Mouse (Mus musculus) adrenal gland, adult 2 months (tissue): ENCODE results near the gene Phc2. TPM values are rescaled to one million over a fixed set of nuclear protein-coding genes. Genes with fewer than 3 reads are reported as not detected.

Experiments
- DNase-seq: peaks from one replicate; pipeline ENCODE4 v3.0.0; 2021
- polyA plus RNA-seq: library from polyadenylated mRNA; depleted of rRNA; stranded (reverse); fragments of >200 nt; gene quantifications from 2 replicates; pipeline ENCODE4 v1.2.3, GENCODE M21; 2012
- total RNA-seq, 2 experiments: library from RNA; stranded (reverse); gene quantifications; 2 replicates each; pipeline ENCODE4 v1.2.3; 2021

The Phc2 gene
- total and polyA plus RNA-seq, 3 experiments, result 72.6 to 91.6 (median 89.4) TPM

DNA sequence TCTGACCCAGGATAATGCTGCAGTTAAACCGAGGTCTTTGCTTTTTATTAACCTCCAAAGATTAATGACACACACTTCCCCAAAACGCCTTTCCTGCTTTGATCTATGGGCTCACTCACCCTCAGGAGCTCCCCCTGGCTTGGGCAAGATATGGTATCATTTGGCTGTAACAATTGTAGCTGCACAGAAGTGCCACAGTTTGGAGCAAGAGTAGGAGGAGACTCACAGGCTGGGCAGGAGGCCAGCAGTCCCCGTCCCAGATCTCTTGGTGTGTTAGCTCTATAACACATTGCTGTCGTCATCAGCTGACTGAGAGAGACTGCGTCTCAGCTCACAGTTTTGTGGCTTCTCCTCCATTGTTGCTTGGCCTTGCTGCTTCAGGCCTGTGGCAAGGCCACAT, 65.6 kb downstream of the Phc2 start:
- peak; percentile 82 for DNase-seq

DNA sequence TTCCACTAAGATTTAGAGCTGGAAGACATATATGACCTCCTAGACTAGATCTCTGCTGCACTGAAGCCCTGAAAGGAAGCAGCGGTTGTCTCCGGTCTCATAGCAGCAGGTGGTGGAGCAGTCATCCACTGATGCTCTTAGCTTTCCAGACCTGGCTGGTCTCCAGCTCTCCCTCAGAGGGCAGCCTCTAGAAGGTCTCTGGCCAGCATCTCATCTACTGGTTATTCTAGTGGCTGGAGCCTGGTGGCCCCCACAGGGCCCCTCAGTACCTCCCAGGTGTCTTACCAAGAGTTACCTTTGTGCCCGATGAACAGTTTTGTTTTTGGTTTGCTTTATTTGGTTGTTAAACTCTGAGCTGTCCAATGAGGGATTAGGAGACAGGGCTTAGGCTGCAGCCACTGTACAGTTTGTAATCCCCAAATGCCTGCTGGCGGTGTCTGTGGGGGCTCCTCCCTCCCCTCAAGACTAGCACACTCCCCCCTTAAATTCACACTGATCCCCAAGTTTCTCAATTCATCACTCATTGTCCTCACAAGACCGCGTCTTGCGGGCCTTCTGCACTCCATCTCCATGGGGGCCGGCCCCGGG, 66.7 kb downstream of the Phc2 start:
- no peak for DNase-seq

DNA sequence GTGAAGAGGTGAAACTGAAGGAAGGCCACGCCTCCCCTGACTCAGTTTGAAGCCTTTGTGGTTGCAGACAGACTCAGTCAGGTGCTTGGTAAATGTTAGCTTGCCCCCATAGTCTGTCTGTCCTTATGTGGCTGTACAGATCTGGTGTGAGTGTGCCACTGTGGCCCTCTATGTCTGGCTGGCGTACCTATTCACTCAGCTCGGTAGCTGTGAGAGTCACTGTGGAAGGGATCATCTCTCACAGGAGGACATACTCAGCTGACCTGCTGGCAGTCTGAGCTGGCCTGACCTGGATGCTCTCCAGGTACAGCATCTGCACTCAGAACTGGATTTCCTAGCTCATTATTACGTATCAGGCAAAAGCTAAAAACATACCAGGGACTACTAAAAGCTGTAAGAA, 67.3 kb downstream of the Phc2 start:
- DNase-seq, result no peak

DNA sequence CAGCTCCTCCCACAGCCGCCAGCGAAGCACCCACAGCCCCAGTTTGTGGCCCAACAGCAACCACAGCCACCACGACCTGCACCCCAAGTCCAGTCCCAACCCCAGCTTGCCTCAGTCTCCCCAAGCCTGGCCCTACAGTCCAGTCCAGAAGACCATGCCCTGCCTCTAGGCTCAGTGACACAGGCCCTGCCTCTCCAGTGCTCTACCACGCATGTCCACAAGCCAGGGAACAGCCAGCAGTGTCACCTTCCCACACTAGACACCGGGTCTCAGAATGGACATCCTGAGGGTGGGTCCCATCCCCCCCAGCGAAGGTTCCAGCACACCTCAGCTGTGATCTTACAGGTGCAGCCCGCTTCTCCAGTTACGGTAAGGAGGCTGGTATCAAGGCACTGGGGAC, 68.4 kb downstream of the Phc2 start:
- no peak for DNase-seq

DNA sequence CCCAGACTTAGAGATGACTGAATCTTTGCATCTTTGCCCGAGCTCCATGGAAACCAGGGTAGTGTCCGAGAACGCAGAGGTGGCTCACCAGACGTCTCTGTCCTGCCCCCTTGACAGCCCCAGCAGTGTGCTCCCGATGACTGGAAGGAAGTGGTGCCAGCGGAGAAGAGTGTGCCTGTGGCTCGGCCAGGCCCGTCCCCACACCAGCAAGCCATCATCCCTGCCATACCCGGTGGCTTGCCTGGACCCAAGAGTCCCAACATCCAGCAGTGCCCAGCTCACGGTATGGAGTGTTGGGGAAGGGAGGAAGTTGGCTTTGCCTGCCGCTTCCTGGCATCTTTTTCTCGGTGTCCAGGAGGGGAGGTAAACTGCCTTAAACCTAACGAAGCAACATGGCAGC, 68.9 kb downstream of the Phc2 start:
- DNase-seq, result no peak

DNA sequence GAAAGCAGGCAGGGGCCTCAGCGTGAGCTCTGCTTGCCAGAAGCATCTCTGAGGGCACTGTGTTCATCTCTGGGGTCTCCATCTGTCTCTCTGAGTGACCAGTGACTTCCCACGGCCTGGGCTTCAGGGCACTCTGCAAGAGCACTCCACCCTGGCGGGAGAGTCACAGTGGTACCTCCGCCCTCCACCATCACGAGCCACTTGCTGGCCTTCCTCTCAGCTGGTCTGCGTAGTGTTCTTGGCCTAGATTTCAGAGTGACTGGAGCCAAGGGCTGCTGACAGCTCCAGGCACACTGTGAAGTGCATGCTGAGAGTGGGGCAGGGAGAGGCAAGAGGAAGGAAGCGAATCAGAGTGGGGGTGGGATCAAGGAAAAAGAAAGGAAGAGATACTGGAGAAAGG, 69.6 kb downstream of the Phc2 start:
- peak; percentile 63 for DNase-seq

DNA sequence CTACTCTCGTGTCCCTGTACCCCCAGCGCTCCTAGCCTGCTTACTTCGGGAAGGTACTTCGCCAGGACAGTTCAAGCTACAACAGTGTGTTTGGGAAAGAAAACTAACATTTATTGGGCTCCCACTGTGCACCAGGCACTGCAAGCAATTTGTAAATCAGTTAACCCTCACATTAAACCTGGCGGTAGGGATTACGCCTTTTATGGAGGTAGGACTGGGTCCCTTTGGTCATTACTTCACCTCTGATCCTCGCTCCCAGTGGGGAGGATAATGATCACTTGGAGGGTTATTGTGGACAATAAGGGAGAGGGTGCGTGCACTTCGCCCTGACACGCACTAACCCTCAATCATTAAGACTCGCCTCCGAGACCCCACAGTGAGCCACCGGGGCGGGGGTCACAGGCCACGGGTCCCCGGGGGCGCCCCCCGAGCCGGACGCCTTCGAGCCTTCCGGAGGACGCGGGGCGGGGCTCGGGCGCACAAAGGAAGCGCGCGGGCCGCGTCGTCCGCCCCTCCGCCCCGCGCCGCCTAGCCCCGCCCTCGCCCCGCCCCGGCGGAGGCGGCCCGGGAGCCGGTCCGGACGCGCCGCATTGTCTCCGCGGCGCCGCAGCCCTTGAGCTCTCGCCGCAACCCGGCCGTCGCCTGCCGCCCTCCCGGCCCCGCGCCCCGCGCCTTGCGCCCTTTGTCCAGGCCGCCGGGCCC, 72.7 kb downstream of the Phc2 start:
- peak; percentile 93 for DNase-seq

DNA sequence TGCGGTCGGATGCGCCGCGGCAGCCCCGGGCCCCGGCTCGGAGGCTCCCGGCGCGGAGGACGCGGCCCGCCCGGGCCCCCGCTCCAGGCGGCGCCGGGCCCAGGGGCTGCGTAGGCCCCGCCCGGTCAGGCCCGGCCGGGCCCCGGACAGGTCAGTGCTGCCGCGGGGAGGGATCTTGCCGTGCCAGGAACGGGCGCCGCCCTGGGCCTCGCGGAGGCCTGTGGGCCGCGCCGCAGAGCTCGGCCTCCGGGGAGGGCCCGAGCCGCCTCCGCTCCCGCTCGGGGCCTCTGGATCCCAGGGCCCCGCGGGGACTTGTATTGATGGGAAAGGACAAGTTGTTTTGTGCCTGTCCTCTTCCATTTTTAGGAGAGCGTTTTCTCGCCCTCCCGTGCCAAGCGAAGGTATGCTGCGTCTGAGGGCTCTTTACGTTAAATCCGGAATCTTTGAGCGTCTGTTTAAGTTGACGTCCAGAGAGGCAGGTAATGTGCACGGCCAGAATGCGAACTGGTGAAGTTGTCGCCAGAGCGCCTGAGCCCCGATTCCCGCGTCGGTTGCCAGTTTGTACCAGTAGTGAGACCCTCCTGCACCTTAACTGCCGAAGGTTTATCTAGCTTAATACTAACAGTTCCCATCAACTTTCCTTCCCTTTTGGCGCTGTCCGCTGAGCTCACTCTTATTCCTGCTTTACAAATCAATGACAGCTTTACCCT, 73.4 kb downstream of the Phc2 start:
- peak; percentile 85 for DNase-seq

DNA sequence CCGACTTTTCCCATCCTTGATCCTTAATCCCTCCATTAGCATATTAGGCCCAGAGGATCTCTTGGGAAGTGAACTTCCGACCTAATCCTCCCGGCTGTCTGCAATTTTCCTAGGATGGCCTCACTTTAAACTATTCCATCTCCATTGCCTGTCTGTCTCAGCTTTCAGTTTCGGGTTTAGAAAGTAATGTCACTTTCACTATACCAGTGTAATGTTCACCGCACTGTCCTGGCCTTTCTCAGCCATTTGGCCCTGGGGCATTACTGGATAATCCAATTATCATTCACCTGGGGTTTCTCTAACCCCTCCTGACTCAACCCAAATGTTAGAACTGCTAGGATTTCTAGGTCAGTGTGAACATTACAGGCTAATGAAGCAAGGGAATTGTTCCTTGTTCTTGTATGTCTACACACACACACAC, 73.9 kb downstream of the Phc2 start:
- no peak for DNase-seq

DNA sequence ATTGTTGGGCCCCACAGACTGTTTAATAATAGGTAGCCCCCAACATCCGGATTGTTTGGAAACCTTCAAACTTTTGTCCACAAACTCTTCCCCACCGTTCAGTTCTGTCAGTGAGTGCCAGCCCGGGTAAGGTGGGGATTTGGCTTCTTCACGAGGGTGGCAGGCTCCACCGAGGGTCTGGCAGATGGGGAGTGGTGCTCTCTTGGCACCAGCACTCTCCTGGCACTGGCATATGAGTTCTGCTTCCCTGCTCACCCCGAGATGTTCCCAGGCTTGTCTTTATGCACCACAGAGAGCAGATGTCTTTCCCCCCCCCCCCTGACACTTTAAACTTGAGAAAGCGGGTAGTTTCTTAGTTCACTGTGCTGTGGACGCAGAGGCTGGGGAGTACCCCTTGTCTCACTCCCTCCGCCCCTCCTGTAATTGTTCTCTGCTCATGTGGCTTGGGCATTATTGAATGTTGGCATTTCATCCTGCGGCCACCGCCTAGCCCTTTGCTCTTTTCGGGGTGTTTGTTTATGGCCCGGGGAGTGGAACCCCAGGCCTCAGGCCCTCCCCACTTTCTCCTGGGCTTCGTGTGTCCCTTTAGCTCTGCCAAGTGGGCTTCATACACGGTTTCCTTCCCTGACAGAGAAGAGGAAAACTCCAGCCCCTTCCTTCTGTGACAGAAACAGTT, 74.7 kb downstream of the Phc2 start:
- DNase-seq, result no peak

DNA sequence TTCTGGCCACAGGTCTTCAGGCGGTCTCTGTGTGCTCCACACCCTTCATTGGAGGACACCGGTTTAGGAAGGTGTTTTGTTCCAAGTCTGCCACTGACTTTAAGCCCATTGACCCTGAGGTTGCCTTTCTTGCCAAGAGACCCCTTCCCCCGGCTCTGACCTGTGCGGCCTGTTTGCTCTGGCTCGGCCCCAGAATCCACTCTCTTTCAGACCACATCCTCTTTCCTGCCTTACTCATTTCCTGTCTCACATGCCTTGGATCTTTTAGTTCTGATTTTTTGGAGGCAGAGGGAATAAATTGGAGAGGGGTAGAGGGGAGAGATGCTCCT, 75.2 kb downstream of the Phc2 start:
- DNase-seq, result peak; percentile 48

DNA sequence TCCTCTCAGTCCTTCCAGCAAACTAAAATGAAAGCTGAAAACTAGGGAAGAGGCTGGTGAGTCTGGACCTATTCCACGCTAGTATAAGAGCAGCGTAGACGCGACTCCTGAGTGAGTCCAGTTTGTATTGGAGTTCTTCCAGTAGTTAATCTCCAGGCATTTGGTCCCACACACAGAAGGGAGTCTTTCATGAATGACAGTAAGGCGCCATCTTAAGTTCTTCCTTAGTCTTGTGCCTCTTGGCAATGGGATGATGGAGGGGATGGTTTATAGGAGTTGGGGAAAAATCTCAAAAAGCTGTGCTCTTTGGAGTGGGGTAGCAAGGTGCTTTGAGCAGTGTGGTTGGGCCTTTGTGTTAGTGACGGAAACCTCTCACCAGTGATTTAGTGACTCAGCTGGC, 75.8 kb downstream of the Phc2 start:
- DNase-seq, result no peak

DNA sequence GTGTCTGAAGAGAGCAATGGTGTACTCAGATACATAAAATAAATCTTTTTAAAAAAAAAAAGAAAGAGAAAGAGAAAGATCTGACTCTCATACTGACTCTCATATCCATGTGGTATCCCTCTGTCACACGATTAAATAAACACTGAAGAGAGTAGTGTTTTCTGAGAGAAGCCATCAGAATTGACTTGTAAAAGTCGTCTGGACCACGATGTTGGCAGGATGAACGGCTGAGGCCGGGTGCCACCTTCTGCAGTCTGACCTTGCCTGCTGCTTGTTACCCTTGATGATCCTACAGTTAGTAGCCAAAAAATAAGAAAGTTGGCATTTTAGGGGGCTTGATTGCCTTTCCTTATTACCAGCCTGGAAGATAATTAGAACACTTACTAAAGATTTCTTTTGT, 78.3 kb downstream of the Phc2 start:
- no peak for DNase-seq

DNA sequence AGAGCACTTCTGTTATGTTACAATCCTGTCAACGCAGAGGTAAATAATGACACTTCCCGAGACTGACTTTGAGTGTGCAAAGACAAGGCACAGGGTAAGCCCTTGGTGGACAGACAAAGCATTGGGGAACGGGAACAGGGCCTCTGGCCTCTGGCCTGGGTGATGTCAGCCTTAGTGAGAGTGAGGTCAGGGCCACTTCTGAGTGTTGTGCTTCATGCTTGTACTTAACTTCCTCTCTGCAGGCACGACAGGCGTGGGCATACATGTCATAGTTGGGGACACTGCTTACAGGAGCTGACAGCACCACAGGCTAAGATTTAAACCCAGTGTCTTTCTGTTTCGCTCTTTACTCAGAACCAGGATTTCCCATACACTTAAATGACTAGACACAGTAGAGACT, 79.0 kb downstream of the Phc2 start:
- peak; percentile 82 for DNase-seq

DNA sequence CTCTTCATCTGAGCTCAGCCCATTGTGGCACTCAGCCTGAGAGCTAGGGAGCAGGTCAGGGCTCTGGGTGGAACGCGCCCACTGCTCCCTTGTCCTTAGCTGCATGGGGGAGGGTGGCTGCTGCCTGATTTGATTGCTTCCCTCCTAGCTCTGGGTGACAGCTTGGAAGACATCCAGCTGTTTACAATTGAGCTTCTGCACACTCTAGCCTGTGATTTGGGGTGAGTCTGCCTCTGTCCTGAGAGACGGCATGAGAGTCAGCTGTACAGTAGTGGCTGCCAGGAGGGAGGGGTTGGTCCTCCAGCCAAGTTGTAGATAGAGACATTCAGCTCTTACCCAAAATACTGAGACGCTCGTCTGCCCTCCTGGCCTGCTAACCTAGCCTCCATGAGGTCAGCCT, 79.7 kb downstream of the Phc2 start:
- DNase-seq, result peak; percentile 80

DNA sequence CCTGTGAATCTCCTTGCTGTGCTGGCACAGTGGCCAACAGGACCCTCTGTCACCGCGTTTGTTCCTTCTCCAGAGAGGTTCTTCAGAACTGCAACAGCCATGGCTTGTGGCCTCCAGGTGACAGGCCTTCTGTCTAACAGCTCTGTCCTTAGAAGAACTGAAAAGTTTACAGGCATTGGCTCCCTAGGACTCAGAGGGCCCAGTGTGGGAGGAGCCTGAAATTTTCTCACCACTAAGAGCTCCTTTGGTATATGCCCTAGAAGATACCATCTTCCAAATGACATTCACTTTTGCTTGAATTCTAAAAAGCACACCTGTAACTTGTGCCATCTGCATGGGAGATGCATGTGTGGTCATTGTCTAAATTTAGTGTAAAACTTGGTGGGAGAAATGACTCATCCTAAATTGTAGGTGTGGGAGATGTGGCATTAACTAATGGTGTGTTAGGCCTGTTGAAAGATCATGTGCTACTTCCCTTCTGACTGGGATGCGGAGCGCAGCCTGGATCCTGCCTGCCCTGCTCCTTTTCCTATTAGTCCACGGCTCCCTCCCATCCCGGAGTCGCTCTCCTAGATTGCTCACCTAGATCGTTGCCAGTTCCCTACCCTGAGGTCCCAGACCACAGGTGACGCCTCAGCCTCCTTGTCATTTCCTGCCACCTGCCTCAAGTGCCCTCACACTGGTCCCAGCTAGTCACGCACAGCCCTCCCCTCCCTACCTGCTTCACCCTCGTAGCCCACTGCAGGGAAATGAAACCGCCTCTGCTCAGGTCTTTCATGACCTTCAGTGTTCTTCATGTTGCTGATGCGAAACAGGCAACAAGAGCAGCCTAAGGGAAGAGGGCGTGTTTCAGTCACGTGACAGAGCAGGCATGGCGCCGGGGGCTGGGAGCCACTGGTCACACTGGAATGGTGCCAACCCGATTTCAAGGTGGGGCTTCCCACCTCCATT, 80.5 kb downstream of the Phc2 start:
- DNase-seq, result no peak

DNA sequence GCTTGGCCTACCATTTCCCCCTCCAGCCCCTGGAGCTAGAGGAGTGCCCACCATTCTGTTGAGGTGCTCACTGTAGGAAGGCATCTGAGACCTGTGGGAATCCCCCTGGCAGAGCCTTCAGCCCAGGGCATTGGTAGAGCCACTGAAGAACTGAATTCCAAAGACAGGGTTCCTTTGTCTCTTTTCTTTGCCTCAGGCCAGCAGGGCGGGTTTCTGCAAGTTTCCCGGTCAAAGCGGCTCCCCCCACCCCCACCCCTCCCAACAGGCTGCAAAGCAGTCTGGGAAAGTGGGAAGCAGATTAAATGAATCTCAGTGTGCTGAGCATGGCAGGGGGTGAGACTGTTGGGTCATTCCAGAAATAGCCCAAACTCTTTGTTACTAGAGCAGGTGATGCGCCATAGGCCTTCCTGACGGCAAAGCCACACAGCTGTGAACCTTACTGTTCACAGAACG, 82.7 kb downstream of the Phc2 start:
- DNase-seq, result no peak

DNA sequence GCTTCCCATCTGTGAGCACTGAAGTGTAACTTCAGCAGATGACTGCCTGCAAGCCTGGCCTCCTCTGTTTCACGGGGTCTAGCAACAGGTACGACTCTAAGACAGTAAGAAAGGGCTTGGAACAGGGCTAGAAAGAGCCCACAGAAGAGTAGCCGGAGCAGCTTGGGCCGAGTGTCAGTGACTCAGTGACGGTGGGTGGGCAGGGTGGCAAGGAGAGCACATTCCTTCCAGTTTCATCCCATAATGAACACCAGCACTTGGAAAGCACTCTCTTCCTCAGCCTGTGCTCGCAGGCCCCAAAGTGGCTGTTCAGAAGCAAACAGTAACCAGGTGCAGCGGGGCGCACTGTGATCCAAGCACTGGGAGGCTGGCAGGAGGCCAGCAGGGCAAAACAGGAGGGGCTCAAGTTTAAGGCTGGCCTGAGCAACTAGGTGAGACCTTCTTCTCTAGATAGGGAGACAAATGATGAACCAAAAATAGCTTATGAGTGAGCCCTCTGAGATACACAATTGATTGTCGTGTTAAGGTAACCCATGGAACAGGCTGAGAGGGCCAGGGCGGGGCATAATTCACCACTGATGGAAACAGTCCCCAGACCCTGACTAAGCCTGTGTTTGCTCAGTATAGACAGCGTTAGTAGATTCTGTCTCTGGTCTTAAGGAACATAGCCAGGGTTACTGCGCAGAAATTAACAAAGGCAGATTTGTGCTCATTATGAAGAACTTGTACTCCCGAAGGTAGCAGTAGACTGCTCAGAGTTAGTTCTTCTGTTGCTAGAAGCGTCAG, 83.5 kb downstream of the Phc2 start:
- no peak for DNase-seq

DNA sequence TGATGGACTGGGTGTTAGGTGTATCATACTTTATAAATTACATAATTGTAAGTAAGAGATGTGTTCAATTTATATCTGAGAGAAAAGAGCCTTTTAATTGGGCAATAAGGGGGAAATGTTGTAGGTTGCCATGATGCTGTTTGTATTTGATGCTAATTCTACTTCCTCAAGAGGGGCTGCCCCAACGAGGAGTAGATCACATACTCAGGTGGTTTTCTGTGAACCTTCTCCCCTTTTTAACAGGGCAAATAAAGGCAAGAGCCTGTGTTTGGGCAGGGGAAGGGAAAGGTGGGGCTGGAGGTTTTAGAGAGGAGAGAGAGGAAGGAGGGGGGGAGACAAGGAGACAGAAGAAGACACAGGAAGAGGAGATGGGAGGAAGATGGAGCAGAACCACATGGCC, 86.4 kb downstream of the Phc2 start:
- DNase-seq, result no peak

DNA sequence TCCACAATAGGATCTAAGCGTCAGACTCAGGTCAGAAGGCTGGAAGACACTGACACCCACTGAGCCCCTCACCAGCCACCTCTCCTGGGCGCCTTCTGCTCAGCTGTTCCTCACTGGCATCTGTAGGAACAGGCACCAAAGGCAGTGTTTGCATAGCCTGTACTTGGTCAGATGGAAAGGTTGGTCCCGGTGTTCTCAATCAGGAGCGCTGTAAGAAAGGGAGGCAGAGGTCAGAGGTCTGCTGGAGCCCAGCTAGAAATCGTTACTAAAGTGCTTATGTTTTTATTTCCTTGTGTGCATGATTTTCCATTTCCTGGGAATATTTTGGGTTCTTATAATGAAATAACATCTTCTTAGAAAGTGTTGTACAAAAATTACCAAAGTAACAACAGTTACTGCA, 87.4 kb downstream of the Phc2 start:
- DNase-seq, result no peak

DNA sequence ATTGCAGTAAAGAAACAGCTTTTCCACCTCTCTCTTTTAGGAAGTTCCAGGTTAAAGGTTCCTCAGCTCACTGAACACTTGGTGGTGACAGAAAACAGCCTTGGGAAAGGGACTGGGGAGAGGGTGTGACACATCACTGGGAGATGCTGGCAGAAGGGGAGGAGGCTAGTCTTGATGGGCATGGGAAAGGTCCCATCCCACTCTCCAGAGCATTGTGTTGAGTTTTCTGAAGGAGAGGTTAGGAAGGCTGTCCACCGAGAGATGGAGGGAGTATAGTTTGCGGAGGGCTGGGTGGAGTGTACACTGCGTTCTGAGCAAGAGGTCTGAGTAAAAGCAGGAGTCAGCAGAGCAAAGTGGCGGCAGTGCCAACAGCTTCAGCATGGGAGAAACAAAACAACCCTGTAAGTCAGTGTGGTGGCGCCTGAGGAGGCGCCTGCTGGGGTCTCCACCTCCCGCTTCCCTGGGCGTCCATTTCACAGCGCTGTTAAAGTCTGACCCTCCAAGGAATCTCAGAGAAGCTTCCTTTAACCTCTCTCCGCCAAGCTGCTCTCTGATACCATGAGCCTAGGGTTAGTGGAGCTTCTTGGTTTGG, 88.0 kb downstream of the Phc2 start:
- no peak for DNase-seq
